Mouse (Mus musculus): ENCODE results near the gene Slc24a3. TPM values are rescaled to one million over a fixed set of nuclear protein-coding genes. Genes with fewer than 3 reads are reported as not detected.

Gene Slc24a3
- polyA plus RNA-seq, 1 experiment from 2014 or later: 2.1 TPM

DNA sequence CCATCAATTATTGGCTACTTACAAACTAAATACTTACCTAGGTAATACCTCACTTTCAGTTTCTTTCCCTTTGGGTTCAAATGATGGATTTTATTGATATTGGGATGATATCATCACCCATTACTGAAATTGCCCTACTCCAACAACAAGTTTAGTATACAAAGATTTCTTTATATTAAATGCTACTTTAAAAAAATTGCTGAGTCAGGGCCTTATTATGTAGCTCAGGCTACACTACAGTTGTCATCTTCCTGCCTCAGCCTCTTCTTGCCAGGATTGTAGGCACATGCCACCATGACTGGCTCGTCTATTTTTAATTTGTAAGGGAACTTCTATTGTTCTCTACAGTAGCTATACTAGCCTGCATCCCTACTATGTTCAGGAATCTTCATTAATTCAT is 164.0 kb downstream of the Slc24a3 start:
- H3K36me3 ChIP-seq: no peaks in the 10 kb centered on the region
- H3K27ac ChIP-seq: no peak overlapping the region
- no peaks in the 10 kb centered on the region for H3K4me1 ChIP-seq
- no peak overlapping the region for H3K4me2 ChIP-seq
- no peak for ATAC-seq (replicated peaks; ENCODE audit: low FRiP score)
- H3K27me3 ChIP-seq: no peaks in the 10 kb centered on the region
- H3K9ac ChIP-seq: no peak overlapping the region
- WGBS: 86% methylated on average over 1 of the region's 1 CpGs
- H3K4me3 ChIP-seq (replicated peaks): no peak overlapping the region
- no peaks in the 10 kb centered on the region for H3K9me3 ChIP-seq (replicated peaks)

DNA sequence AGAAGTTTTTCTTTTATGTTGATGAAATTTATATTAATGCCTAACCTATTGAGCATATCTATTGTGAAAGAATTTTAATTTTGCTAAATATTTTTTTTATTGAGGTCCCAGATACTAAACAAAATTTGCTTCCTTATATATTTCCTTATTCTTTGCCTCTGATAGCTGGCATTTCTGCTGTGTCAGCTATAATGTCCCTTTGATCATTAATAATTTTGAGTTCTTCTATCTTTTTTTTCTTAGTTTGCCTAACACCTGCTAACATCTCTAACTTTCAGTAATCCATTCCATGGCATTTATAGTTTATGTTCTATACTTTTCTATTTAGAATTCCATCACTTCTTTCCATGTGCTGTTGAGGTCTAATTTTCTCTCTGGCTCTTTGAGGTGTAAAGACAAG is 165.9 kb downstream of the Slc24a3 start:
- no peak for ATAC-seq (replicated peaks; ENCODE audit: low FRiP score)
- Histone ChIP-seq H3K36me3 (no peaks in the 10 kb centered on the region), H3K27me3 (no peaks in the 10 kb centered on the region), H3K4me3 (replicated peaks) (no peak overlapping the region), H3K9ac (no peak overlapping the region), H3K27ac (no peak overlapping the region), H3K4me1 (no peaks in the 10 kb centered on the region), H3K4me2 (no peak overlapping the region), H3K9me3 (replicated peaks) (no peaks in the 10 kb centered on the region)

- no peak overlapping the region for H3K4me2 ChIP-seq
- ATAC-seq (replicated peaks; ENCODE audit: low FRiP score): no peak
- no peaks in the 10 kb centered on the region for H3K9me3 ChIP-seq (replicated peaks)
- no peaks in the 10 kb centered on the region for H3K27me3 ChIP-seq
- H3K36me3 ChIP-seq: no peaks in the 10 kb centered on the region
- H3K4me3 ChIP-seq (replicated peaks): no peak overlapping the region
- H3K4me1 ChIP-seq: no peaks in the 10 kb centered on the region
- no peak overlapping the region for H3K27ac ChIP-seq
- H3K9ac ChIP-seq: no peak overlapping the region
Observed at GRCm38 (mm10) chr2:145336406-145336805, 168.9 kb downstream of the Slc24a3 start.

- 83% methylated on average over 2 of the region's 2 CpGs for whole genome bisulfite sequencing
- H3K4me2 ChIP-seq: no peak overlapping the region
Observed at GRCm38 (mm10) chr2:145340816-145341215, 173.3 kb downstream of the Slc24a3 start.

GRCm38 (mm10) chr2:145342956-145343355 is 175.4 kb downstream of the Slc24a3 start:
- Histone ChIP-seq H3K36me3 (no peaks in the 10 kb centered on the region), H3K9me3 (replicated peaks) (no peaks in the 10 kb centered on the region), H3K4me1 (no peaks in the 10 kb centered on the region), H3K4me2 (no peak overlapping the region), H3K4me3 (replicated peaks) (no peak overlapping the region), H3K27ac (no peak overlapping the region), H3K9ac (no peak overlapping the region), H3K27me3 (no peaks in the 10 kb centered on the region)
- 74% methylated on average over 4 of the region's 4 CpGs for WGBS
- ATAC-seq (replicated peaks; ENCODE audit: low FRiP score): no peak

More at GRCm38 (mm10) chr2:145340816-145341215, 173.3 kb downstream of the Slc24a3 start:
- H3K36me3 ChIP-seq: no peaks in the 10 kb centered on the region
- H3K9ac ChIP-seq: no peak overlapping the region
- H3K9me3 ChIP-seq (replicated peaks): no peaks in the 10 kb centered on the region
- no peaks in the 10 kb centered on the region for H3K27me3 ChIP-seq
- no peak overlapping the region for H3K4me3 ChIP-seq (replicated peaks)
- ATAC-seq (replicated peaks; ENCODE audit: low FRiP score): no peak
- H3K4me1 ChIP-seq: no peaks in the 10 kb centered on the region
- no peak overlapping the region for H3K27ac ChIP-seq

GRCm38 (mm10) chr2:145344521-145344920 is 177.0 kb downstream of the Slc24a3 start:
- 57% methylated on average over 1 of the region's 1 CpGs for WGBS
- no peaks in the 10 kb centered on the region for H3K4me1 ChIP-seq
- ATAC-seq (replicated peaks; ENCODE audit: low FRiP score): no peak
- no peaks in the 10 kb centered on the region for H3K9me3 ChIP-seq (replicated peaks)
- H3K4me2 ChIP-seq: no peak overlapping the region
- H3K27me3 ChIP-seq: no peaks in the 10 kb centered on the region
- H3K27ac ChIP-seq: no peak overlapping the region
- no peaks in the 10 kb centered on the region for H3K36me3 ChIP-seq
- H3K9ac ChIP-seq: no peak overlapping the region
- no peak overlapping the region for H3K4me3 ChIP-seq (replicated peaks)

GRCm38 (mm10) chr2:145353801-145354200 is 186.2 kb downstream of the Slc24a3 start:
- Histone ChIP-seq H3K27me3 (no peaks in the 10 kb centered on the region), H3K27ac (no peak overlapping the region), H3K4me1 (no peaks in the 10 kb centered on the region), H3K4me2 (no peak overlapping the region), H3K9me3 (replicated peaks) (no peaks in the 10 kb centered on the region), H3K4me3 (replicated peaks) (no peak overlapping the region), H3K36me3 (no peaks in the 10 kb centered on the region), H3K9ac (no peak overlapping the region)
- ATAC-seq (replicated peaks; ENCODE audit: low FRiP score): no peak
- 69% methylated on average over 1 of the region's 1 CpGs for WGBS

DNA sequence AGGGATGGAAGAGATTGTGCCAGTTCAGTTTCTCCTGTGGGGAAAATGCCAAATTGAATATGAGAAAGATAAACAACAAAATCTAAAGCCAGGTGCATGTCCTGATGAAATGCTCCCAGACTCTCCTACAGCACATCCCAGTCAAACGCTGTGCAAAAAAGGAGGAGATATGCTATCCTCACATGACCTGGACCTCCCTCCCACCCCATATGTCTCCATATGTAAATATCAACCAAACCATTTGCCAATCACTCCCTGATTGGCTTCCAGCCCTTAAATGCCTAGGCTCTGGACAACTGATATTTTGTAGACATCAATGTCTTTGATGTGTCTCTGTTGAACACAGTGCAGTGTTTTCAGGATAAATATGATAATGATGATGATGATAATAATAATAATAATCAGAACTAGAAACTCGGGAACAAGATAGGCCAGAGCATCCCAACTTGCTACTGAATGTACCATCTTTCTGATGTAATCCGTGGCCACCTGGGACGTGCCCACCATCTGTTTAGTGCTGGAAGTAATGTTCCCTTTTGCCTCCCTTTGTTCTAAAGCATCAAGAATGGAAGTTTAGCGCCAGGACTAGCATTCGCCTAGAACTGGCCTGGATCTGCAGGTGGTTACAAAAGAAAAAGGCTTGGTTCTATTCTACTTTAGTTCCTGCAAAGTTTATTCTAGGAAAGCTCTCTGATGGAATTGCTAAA is 190.8 kb downstream of the Slc24a3 start:
- Histone ChIP-seq H3K4me2 (no peak overlapping the region), H3K9ac (no peak overlapping the region), H3K27me3 (no peaks in the 10 kb centered on the region), H3K4me1 (no peaks in the 10 kb centered on the region), H3K4me3 (replicated peaks) (no peak overlapping the region), H3K36me3 (no peaks in the 10 kb centered on the region), H3K9me3 (replicated peaks) (no peaks in the 10 kb centered on the region), H3K27ac (no peak overlapping the region)
- no peak for ATAC-seq (replicated peaks; ENCODE audit: low FRiP score)
- WGBS: 86% methylated on average over 6 of the region's 6 CpGs

DNA sequence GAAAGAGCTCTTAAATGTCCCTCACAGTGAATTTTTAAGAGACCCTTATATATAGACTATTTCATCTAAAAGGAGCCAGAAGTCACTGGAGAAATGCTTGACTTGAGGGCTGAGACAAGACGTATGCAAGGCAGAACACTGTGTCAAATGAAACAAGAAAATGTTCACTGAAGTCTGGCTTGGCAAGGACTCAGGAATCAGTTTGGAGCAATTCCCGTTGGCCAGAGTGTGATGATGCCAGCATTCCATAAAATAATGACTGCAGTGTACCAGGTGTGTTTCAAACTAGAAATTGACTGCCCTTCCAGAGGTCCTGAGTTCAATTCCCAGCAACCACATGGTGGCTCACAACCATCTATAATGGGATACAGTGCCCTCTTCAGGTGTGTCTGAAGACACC is 196.1 kb downstream of the Slc24a3 start:
- Histone ChIP-seq H3K4me1 (no peaks in the 10 kb centered on the region), H3K36me3 (no peaks in the 10 kb centered on the region), H3K27me3 (no peaks in the 10 kb centered on the region), H3K27ac (no peak overlapping the region), H3K4me2 (no peak overlapping the region), H3K9me3 (replicated peaks) (no peaks in the 10 kb centered on the region), H3K4me3 (replicated peaks) (no peak overlapping the region), H3K9ac (no peak overlapping the region)
- no peak for ATAC-seq (replicated peaks; ENCODE audit: low FRiP score)
- WGBS: 64% methylated on average over 2 of the region's 2 CpGs

GRCm38 (mm10) chr2:145368701-145369100 is 201.1 kb downstream of the Slc24a3 start:
- 61% methylated on average over 2 of the region's 2 CpGs for WGBS
- H3K27me3 ChIP-seq: no peaks in the 10 kb centered on the region
- no peak overlapping the region for H3K9ac ChIP-seq
- H3K36me3 ChIP-seq: no peaks in the 10 kb centered on the region
- H3K4me1 ChIP-seq: no peaks in the 10 kb centered on the region
- ATAC-seq (replicated peaks; ENCODE audit: low FRiP score): no peak
- no peak overlapping the region for H3K4me2 ChIP-seq
- H3K9me3 ChIP-seq (replicated peaks): no peaks in the 10 kb centered on the region
- H3K27ac ChIP-seq: no peak overlapping the region
- H3K4me3 ChIP-seq (replicated peaks): no peak overlapping the region

DNA sequence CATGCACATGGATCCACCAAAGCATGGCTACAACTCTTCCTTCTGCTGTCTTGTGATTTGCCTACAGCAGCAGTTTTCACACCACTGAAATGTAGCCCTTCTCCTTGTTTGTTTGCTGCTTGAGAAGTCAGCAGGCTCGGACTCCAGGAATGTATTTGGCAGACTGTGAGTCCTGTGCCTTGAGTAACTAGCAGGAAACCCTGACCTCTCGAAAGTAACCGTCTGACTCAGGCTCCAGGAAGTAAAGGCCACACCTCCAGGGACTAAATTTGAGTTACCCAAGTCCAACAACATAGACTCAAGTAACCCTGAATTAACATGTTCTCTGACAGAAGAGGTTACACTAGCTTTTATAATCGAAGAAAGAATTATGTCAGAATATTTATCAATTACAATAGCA is 203.2 kb downstream of the Slc24a3 start:
- H3K4me1 ChIP-seq: no peaks in the 10 kb centered on the region
- no peaks in the 10 kb centered on the region for H3K27me3 ChIP-seq
- no peak overlapping the region for H3K4me2 ChIP-seq
- H3K4me3 ChIP-seq (replicated peaks): no peak overlapping the region
- H3K27ac ChIP-seq: no peak overlapping the region
- no peaks in the 10 kb centered on the region for H3K36me3 ChIP-seq
- no peak overlapping the region for H3K9ac ChIP-seq
- ATAC-seq (replicated peaks; ENCODE audit: low FRiP score): no peak
- H3K9me3 ChIP-seq (replicated peaks): no peaks in the 10 kb centered on the region
- WGBS: 51% methylated on average over 4 of the region's 4 CpGs

DNA sequence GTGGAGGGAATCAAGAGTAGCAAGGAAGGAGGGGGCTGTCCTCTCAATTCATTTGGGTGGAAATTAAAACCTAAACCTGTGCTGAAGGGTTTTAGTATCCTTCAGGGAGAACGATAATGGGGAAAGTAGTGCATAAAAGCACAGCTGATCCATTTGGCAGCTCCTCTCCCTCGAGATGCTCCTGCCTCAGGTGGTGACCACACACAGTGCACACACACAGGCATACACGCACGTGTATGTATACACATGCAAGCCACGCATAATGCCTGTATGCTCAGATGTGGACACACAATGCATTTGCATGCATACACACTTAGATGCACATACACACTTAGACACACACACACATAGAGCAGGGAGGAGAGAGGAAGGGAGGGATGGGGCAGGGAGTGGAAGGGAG is 206.2 kb downstream of the Slc24a3 start:
- Histone ChIP-seq H3K9me3 (replicated peaks) (no peaks in the 10 kb centered on the region), H3K4me3 (replicated peaks) (no peak overlapping the region), H3K36me3 (no peaks in the 10 kb centered on the region), H3K4me1 (no peaks in the 10 kb centered on the region), H3K9ac (no peak overlapping the region), H3K27me3 (no peaks in the 10 kb centered on the region), H3K4me2 (no peak overlapping the region), H3K27ac (no peak overlapping the region)
- 76% methylated on average over 5 of the region's 5 CpGs for WGBS
- ATAC-seq (replicated peaks; ENCODE audit: low FRiP score): no peak

Data from kidney, embryonic 15.5 days (tissue).